Mouse (Mus musculus) gastrocnemius, adult 18-20 months (tissue): ENCODE measurements around the gene Ildr2. TPM values are rescaled to one million over a fixed set of nuclear protein-coding genes. Genes with fewer than 3 reads are reported as not detected.

ENCODE experiments used
- DNase-seq: peaks from one replicate; pipeline ENCODE4 v3.0.0; 2021; ENCODE audit warnings: low spot score
- long read RNA-seq, 2 experiments: library from polyadenylated mRNA; stranded (forward); transcript quantifications; one replicate each; pipeline ENCODE4 v2.0.0; 2021
- total RNA-seq, 2 experiments: library from RNA; stranded (reverse); gene quantifications; 2 replicates each; pipeline ENCODE4 v1.2.3; 2021

Gene Ildr2
- total RNA-seq = 1 to 10 TPM; 1.3 to 1.8 TPM
- long read RNA-seq, experiment 1 = 0 reads
- long read RNA-seq, experiment 2, partial matches to known transcripts = 0 of 1 reads
- long read RNA-seq, experiment 2, other reads (novel, unspliced or antisense) = 1 of 1 reads

- DNase-seq = peak; percentile 66
Measured at GRCm38 (mm10) chr1:166253898-166254894, at the start of gene Ildr2. Gene Ildr2 (plus strand): TSS chr1:166254139.

GRCm38 (mm10) chr1:166204171-166204570 lies 49.8 kb upstream of the Ildr2 start:
- DNase-seq = no peak

GRCm38 (mm10) chr1:166205159-166205558 lies 48.8 kb upstream of the Ildr2 start:
- DNase-seq = no peak

GRCm38 (mm10) chr1:166209371-166209770 lies 44.6 kb upstream of the Ildr2 start:
- no peak for DNase-seq

- no peak for DNase-seq
Measured at GRCm38 (mm10) chr1:166214181-166214580, 39.8 kb upstream of the Ildr2 start.

GRCm38 (mm10) chr1:166238315-166238969 lies 15.5 kb upstream of the Ildr2 start, which contains the start of gene Mael:
Gene Mael (minus strand): TSS chr1:166238747.
- no peak for DNase-seq

GRCm38 (mm10) chr1:166244285-166244684 lies 9.7 kb upstream of the Ildr2 start:
- DNase-seq = no peak

- no peak for DNase-seq
Measured at GRCm38 (mm10) chr1:166255091-166255490, 1.2 kb downstream of the Ildr2 start.

- no peak for DNase-seq
Measured at GRCm38 (mm10) chr1:166255651-166256050, 1.7 kb downstream of the Ildr2 start.

- no peak for DNase-seq
Measured at GRCm38 (mm10) chr1:166256302-166256701, 2.4 kb downstream of the Ildr2 start.

GRCm38 (mm10) chr1:166256898-166257297 lies 3.0 kb downstream of the Ildr2 start:
- DNase-seq = no peak

- no peak for DNase-seq
Measured at GRCm38 (mm10) chr1:166259526-166259925, 5.6 kb downstream of the Ildr2 start.

GRCm38 (mm10) chr1:166266001-166266705 lies 12.2 kb downstream of the Ildr2 start:
- no peak for DNase-seq

GRCm38 (mm10) chr1:166266918-166267317 lies 13.0 kb downstream of the Ildr2 start:
- DNase-seq = no peak

- DNase-seq = no peak
Measured at GRCm38 (mm10) chr1:166268218-166268617, 14.3 kb downstream of the Ildr2 start.

- DNase-seq = peak; percentile 30
Measured at GRCm38 (mm10) chr1:166278786-166279185, 24.8 kb downstream of the Ildr2 start.

- DNase-seq = no peak
Measured at GRCm38 (mm10) chr1:166279580-166280206, 25.8 kb downstream of the Ildr2 start.

- DNase-seq = no peak
Measured at GRCm38 (mm10) chr1:166280566-166280965, 26.6 kb downstream of the Ildr2 start.

- no peak for DNase-seq
Measured at GRCm38 (mm10) chr1:166281287-166281686, 27.3 kb downstream of the Ildr2 start.

- no peak for DNase-seq
Measured at GRCm38 (mm10) chr1:166281836-166282235, 27.9 kb downstream of the Ildr2 start.

- no peak for DNase-seq
Measured at GRCm38 (mm10) chr1:166282597-166283210, 28.8 kb downstream of the Ildr2 start.
